Mouse (Mus musculus): ENCODE results near the gene Lrcol1. TPM values are rescaled to one million over a fixed set of nuclear protein-coding genes. Genes with fewer than 3 reads are reported as not detected.

Gene Lrcol1
- not detected in 2 replicates for polyA plus RNA-seq (2015; fragmentation: Nextera tagmentation; extraction: Ambion mirVana)

GRCm38 (mm10) chr5:110344524-110344923, at the start of gene Lrcol1:
TSS of gene Lrcol1 (plus strand) at chr5:110344730.
- no peak for ATAC-seq (ENCODE audit: low FRiP score)
- H3K27me3 ChIP-seq (replicated peaks), result peaks cover 13% of the 10 kb centered on the region
- H3K4me1 ChIP-seq, result peaks cover 16% of the 10 kb centered on the region
- no peak within 1 kb of the TSS for H3K4me3 ChIP-seq (replicated peaks)
- H3K9ac ChIP-seq (replicated peaks), result no peak within 1 kb of the TSS
- no peak within 1 kb of the TSS for H3K27ac ChIP-seq (replicated peaks)
- H3K4me2 ChIP-seq, result no peak within 1 kb of the TSS
- H3K9me3 ChIP-seq (replicated peaks), result no peaks in the 10 kb centered on the region
- 83% methylated on average over 4 of the region's 4 CpGs for WGBS
- no peaks in the 10 kb centered on the region for H3K36me3 ChIP-seq

GRCm38 (mm10) chr5:110296637-110297036, 47.9 kb upstream of the Lrcol1 start:
- no peak for ATAC-seq (ENCODE audit: low FRiP score)
- Histone ChIP-seq H3K4me2 (no peak overlapping the region), H3K36me3 (peaks cover 20% of the 10 kb centered on the region; the same call in 1 of the 2 replicates), H3K4me3 (replicated peaks) (no peak overlapping the region), H3K9ac (replicated peaks) (no peak overlapping the region), H3K27me3 (replicated peaks) (no peaks in the 10 kb centered on the region), H3K27ac (replicated peaks) (no peak overlapping the region), H3K9me3 (replicated peaks) (no peaks in the 10 kb centered on the region), H3K4me1 (no peaks in the 10 kb centered on the region)
- WGBS, result 90% methylated on average over 1 of the region's 1 CpGs

GRCm38 (mm10) chr5:110300591-110300990, 43.9 kb upstream of the Lrcol1 start:
- Histone ChIP-seq H3K4me1 (no peaks in the 10 kb centered on the region), H3K4me3 (replicated peaks) (no peak overlapping the region), H3K36me3 (peaks cover 24% of the 10 kb centered on the region), H3K9ac (replicated peaks) (no peak overlapping the region), H3K4me2 (no peak overlapping the region), H3K27ac (replicated peaks) (no peak overlapping the region), H3K27me3 (replicated peaks) (no peaks in the 10 kb centered on the region), H3K9me3 (replicated peaks) (no peaks in the 10 kb centered on the region)
- no peak for ATAC-seq (ENCODE audit: low FRiP score)
- WGBS, result 93% methylated on average over 2 of the region's 2 CpGs

GRCm38 (mm10) chr5:110308861-110309260, 35.7 kb upstream of the Lrcol1 start:
- Histone ChIP-seq H3K4me2 (no peak overlapping the region), H3K9me3 (replicated peaks) (no peaks in the 10 kb centered on the region), H3K27me3 (replicated peaks) (no peaks in the 10 kb centered on the region), H3K4me1 (no peaks in the 10 kb centered on the region), H3K36me3 (peaks cover 17% of the 10 kb centered on the region), H3K4me3 (replicated peaks) (no peak overlapping the region), H3K9ac (replicated peaks) (no peak overlapping the region), H3K27ac (replicated peaks) (no peak overlapping the region)
- WGBS, result 94% methylated on average over 7 of the region's 7 CpGs
- ATAC-seq (ENCODE audit: low FRiP score), result no peak

- 93% methylated on average over 3 of the region's 3 CpGs for WGBS
- Histone ChIP-seq H3K4me2 (no peak overlapping the region), H3K4me3 (replicated peaks) (no peak overlapping the region), H3K9me3 (replicated peaks) (no peaks in the 10 kb centered on the region), H3K4me1 (no peaks in the 10 kb centered on the region), H3K9ac (replicated peaks) (no peak overlapping the region), H3K27me3 (replicated peaks) (no peaks in the 10 kb centered on the region), H3K27ac (replicated peaks) (no peak overlapping the region), H3K36me3 (peaks cover 6% of the 10 kb centered on the region)
- ATAC-seq (ENCODE audit: low FRiP score), result no peak
Observed at GRCm38 (mm10) chr5:110313127-110313526, 31.4 kb upstream of the Lrcol1 start.

GRCm38 (mm10) chr5:110330508-110330907, 14.0 kb upstream of the Lrcol1 start:
- Histone ChIP-seq H3K4me2 (no peak overlapping the region), H3K4me3 (replicated peaks) (no peak overlapping the region), H3K9me3 (replicated peaks) (no peaks in the 10 kb centered on the region), H3K27ac (replicated peaks) (no peak overlapping the region), H3K27me3 (replicated peaks) (no peaks in the 10 kb centered on the region), H3K9ac (replicated peaks) (no peak overlapping the region), H3K36me3 (peaks cover 27% of the 10 kb centered on the region), H3K4me1 (no peaks in the 10 kb centered on the region)
- 87% methylated on average over 3 of the region's 3 CpGs for WGBS
- ATAC-seq (ENCODE audit: low FRiP score), result no peak

GRCm38 (mm10) chr5:110338792-110339191, 5.7 kb upstream of the Lrcol1 start:
- Histone ChIP-seq H3K4me3 (replicated peaks) (no peak overlapping the region), H3K27ac (replicated peaks) (no peak overlapping the region), H3K4me1 (peaks cover 16% of the 10 kb centered on the region), H3K9ac (replicated peaks) (no peak overlapping the region), H3K27me3 (replicated peaks) (peaks cover 13% of the 10 kb centered on the region), H3K36me3 (0 out of 2 replicates have a peak, but pooled peaks cover 6% of the 10 kb centered on the region), H3K9me3 (replicated peaks) (no peaks in the 10 kb centered on the region), H3K4me2 (no peak overlapping the region)
- 96% methylated on average over 2 of the region's 2 CpGs for WGBS
- ATAC-seq (ENCODE audit: low FRiP score), result no peak

- H3K36me3 ChIP-seq, result no peaks in the 10 kb centered on the region
- H3K4me3 ChIP-seq (replicated peaks), result peak within 1 kb of the TSS; percentile 55
- H3K27me3 ChIP-seq (replicated peaks), result peaks cover 13% of the 10 kb centered on the region
- peak; percentile 69 for ATAC-seq (ENCODE audit: low FRiP score)
- peak within 1 kb of the TSS; percentile 99 for H3K4me2 ChIP-seq
- H3K27ac ChIP-seq (replicated peaks), result no peak within 1 kb of the TSS
- H3K9ac ChIP-seq (replicated peaks), result peak within 1 kb of the TSS; percentile 64
- H3K9me3 ChIP-seq (replicated peaks), result no peaks in the 10 kb centered on the region
- peaks cover 16% of the 10 kb centered on the region for H3K4me1 ChIP-seq
- 1% methylated on average over 43 of the region's 43 CpGs for whole genome bisulfite sequencing
Observed at GRCm38 (mm10) chr5:110342648-110343284, 1.8 kb upstream of the Lrcol1 start, which contains the start of gene P2rx2. TSS of gene P2rx2 (minus strand) at chr5:110343212.

- WGBS, result 86% methylated on average over 4 of the region's 4 CpGs
- Histone ChIP-seq H3K36me3 (no peaks in the 10 kb centered on the region), H3K9ac (replicated peaks) (no peak overlapping the region)
Observed at GRCm38 (mm10) chr5:110345553-110345952, 1.0 kb downstream of the Lrcol1 start.

GRCm38 (mm10) chr5:110347006-110347405, 2.5 kb downstream of the Lrcol1 start:
- H3K27me3 ChIP-seq (replicated peaks), result peaks cover 8% of the 10 kb centered on the region
- no peak for ATAC-seq (ENCODE audit: low FRiP score)
- 84% methylated on average over 8 of the region's 8 CpGs for WGBS
- H3K4me2 ChIP-seq, result no peak overlapping the region
- no peak overlapping the region for H3K4me3 ChIP-seq (replicated peaks)
- H3K4me1 ChIP-seq, result peaks cover 15% of the 10 kb centered on the region
- H3K9ac ChIP-seq (replicated peaks), result no peak overlapping the region
- no peaks in the 10 kb centered on the region for H3K36me3 ChIP-seq
- no peak overlapping the region for H3K27ac ChIP-seq (replicated peaks)
- no peaks in the 10 kb centered on the region for H3K9me3 ChIP-seq (replicated peaks)

More at GRCm38 (mm10) chr5:110345553-110345952, 1.0 kb downstream of the Lrcol1 start:
- H3K4me3 ChIP-seq (replicated peaks), result no peak overlapping the region
- H3K4me1 ChIP-seq, result peaks cover 16% of the 10 kb centered on the region
- no peak for ATAC-seq (ENCODE audit: low FRiP score)
- H3K4me2 ChIP-seq, result no peak overlapping the region
- peaks cover 13% of the 10 kb centered on the region for H3K27me3 ChIP-seq (replicated peaks)
- no peak overlapping the region for H3K27ac ChIP-seq (replicated peaks)
- H3K9me3 ChIP-seq (replicated peaks), result no peaks in the 10 kb centered on the region

- no peaks in the 10 kb centered on the region for H3K36me3 ChIP-seq
- no peak for ATAC-seq (ENCODE audit: low FRiP score)
- no peak overlapping the region for H3K9ac ChIP-seq (replicated peaks)
- WGBS, result 19% methylated on average over 7 of the region's 7 CpGs
- no peak overlapping the region for H3K4me3 ChIP-seq (replicated peaks)
- no peaks in the 10 kb centered on the region for H3K9me3 ChIP-seq (replicated peaks)
- H3K27ac ChIP-seq (replicated peaks), result no peak overlapping the region
- no peak overlapping the region for H3K4me2 ChIP-seq
- H3K4me1 ChIP-seq, result peaks cover 12% of the 10 kb centered on the region
- 0 out of 2 replicates have a peak, but pooled peaks cover 9% of the 10 kb centered on the region for H3K27me3 ChIP-seq (replicated peaks)
Observed at GRCm38 (mm10) chr5:110354716-110355115, 10.2 kb downstream of the Lrcol1 start.

GRCm38 (mm10) chr5:110357531-110358179, 13.1 kb downstream of the Lrcol1 start:
- Histone ChIP-seq H3K27ac (replicated peaks) (0 out of 2 replicates have a peak overlapping the region, but pooled peaks have one; percentile 33), H3K4me1 (peaks cover 12% of the 10 kb centered on the region), H3K36me3 (no peaks in the 10 kb centered on the region), H3K4me3 (replicated peaks) (no peak overlapping the region), H3K27me3 (replicated peaks) (0 out of 2 replicates have a peak, but pooled peaks cover 9% of the 10 kb centered on the region), H3K4me2 (no peak overlapping the region), H3K9ac (replicated peaks) (no peak overlapping the region), H3K9me3 (replicated peaks) (no peaks in the 10 kb centered on the region)
- 15% methylated on average over 9 of the region's 9 CpGs for WGBS
- peak; percentile 76 for ATAC-seq (ENCODE audit: low FRiP score)

Data from neural tube, embryonic 15.5 days (tissue).